Mouse (Mus musculus): ENCODE results near the gene Sec14l3.
"Not testable (repeated sequence)": the region's sequence is repeated elsewhere in the genome, so short reads cannot be mapped to it uniquely, and the experiment has no call there.

The Sec14l3 gene

DNA sequence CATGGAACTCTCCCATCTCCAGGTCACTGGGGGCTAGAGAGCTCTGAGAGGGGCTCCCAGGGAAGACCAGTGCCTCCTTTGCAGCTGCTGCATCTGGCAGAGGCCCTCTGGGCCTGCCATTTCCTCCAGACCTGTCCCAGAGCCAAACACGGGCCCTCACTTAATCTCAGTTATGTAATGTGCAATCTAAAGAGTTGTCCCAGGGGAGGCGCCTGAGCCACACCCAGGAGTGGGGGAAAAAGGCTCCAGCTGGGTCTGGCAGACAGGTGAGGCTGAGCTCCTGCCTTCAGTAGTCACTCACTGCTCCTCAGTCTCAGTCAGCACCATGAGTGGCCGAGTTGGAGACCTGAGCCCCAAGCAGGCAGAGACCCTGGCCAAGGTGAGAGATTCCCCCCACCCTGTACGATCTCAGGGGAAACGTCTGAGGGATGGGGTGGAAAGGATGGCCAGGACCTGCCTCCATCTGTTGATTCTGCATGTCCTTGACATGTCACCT, at the start of gene Sec14l3:
Gene Sec14l3, plus strand, starts transcription at position 215 of the 496 bp plus-strand sequence.
- DNase-seq (ENCODE audit: low spot score), result no peak

DNA sequence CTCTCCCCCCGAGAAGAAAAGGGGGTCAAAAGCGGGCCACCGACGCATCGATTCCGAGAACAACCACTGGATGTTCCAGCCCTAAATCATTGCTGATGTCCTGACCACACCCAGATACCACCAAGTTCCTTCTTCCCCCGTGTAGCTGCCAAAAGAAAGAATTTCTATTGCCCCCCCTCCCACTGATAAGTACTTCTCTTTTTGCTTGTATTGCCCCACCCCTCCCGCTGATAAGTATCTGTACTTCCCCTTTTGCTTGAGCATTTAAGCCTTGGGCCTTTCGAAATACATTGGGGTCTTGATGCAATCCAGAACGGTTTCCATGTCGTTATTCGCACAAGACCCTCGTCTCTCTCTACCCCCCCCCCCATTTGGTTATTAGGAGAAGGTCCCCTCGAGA, 48.8 kb upstream of the Sec14l3 start:
- DNase-seq (ENCODE audit: low spot score), result not testable (repeated sequence)

DNA sequence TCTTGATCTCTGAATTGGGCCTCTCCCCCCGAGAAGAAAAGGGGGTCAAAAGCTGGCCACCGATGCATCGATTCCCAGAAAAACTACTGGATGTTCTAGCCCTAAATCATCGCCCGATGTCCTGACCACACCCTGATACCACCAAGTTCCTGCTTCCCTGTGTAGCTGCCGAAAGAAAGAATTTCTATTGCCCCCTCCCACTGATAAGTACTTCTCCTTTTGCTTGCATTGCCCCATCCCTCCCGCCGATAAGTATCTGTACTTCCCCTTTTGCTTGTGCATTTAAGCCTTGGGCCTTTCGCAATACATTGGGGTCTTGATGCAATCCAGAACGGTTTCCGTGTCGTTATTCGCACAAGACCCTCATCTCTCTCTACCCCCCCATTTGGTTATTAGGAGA, 42.5 kb upstream of the Sec14l3 start:
- not testable (repeated sequence) for DNase-seq (ENCODE audit: low spot score)

DNA sequence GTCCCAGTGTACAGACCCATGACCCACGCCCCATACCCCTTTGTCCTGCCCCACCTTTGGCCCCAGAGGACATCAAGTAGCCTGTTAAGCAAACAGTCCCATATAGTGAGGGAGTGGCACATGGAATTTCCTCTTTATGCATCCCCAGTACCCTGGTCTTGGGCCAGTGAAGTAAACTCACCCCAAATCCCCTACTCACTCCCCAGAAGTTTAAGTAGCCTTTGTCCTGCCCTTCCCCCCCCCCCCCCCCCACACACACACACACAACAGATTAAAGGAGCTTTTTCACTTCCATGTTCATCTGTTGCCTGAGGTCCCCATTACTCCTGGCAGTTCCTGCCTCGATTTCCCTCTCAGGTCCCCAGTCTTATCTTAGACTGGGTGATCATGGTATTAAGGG, 41.3 kb upstream of the Sec14l3 start:
- DNase-seq (ENCODE audit: low spot score), result no peak

DNA sequence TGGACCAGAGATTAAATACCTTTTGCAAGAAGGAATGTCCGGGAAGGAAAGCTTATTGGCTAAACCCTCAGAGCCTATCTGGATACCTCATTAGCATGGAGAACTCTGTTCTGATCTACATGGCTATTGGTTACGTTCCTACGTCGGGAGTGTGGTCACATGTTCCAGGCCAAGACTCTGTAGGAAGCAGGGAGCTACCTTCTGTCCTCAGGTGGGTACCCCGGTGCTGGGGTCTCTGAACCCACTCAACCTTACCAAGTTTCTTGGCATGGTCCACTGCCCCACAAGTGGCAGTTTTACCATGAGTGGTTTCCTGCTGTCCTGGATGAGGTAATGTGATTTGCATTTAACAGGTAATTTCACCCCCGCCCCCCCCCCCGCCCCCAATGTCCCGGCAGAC, 37.6 kb upstream of the Sec14l3 start:
- no peak for DNase-seq (ENCODE audit: low spot score)

DNA sequence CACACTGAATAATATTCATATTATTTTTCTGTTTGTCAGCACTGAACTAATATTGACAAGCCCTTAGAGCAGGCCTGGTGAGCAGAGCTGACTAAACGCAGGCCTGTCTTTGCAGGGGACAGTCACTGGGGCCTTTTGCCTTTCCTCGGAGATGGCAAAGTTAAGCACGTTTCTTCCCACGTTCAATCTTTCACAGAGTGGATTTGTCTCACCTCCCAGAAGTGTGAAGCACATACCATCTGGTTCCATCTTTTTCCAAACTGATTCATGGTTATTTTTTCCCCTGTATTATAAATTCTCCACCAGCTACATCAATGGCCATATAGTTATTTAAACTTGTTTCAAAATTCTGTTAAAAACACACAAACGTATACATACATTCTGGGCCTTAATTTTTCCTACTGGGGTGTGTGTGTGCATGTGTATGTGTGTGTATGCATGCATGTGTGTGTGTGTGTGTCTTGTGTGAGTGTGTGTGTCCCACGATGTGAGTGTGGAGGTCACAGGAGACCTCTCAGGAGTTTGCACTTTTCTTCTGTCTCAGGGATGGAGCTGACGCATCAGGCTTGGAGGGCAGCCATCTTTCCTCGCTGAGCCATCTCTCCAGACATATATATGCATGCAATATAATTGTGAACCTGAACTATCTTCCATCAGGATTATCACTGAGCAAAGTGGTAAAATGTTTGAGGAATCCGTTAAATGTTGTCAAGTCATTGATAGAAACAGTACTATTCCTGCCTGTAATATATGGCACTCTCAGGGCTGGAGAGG, 36.9 kb upstream of the Sec14l3 start:
- peak; percentile 14 for DNase-seq (ENCODE audit: low spot score)

DNA sequence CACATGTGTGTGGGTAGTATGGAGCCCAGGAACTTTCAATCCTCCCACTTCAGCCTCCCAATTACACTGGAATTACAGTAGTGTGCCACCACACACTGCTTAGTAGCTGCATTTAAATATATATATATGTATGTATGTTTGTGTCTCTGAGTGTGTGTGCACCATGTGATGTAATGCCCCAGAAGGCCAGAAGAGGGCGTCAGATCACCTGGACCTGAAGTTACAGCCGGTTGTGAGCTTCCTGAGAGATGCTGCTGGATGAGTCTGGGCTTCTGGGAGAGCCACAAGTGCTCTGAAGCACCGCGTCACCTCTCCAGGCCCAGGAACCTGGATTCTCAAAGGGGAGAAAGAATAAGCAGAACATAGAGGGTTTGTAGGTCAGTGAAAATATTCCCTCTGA, 35.3 kb upstream of the Sec14l3 start:
- no peak for DNase-seq (ENCODE audit: low spot score)

DNA sequence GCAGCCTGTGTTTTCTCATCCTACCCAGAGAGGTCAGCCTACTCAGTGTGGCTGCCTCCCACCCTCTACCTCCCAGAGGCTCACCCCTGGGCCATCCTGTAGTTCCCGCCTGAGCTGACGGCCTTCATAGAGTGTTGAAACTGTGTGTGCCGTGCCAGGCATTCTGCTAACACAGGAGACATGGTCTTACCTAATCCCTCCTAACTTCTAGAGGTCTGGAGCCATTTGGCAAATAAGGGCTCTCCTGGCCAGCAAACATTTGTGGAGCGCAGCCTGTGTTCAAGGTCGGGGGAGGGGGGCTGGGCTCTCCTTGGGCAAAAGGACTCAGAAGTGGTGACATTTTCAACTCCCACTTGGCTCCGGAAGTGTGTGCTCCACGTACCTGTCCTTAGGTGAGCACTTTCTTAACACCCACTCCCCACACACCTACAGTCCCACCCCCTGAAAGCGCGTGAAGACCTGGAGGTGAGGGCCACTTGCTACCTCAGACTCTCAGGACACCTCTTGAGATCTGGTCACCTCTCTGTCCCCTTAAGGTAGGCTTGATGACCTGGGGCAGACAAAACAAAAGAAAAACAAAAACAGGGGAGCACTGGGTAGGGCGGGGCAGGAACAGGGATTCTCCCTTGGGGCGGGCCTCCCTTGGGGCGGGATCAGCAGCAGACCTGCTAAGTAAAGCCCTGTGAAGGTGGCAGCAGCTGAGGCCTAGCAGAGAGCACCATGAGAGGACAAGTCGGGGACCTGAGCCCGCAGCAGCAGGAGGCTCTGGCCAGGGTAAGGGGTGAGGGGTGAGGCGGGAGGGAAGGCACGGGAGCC, 33.3 kb upstream of the Sec14l3 start, which contains the start of gene Sec14l4:
Gene Sec14l4, plus strand, starts transcription at position 337 of the 816 bp plus-strand sequence.
- DNase-seq (ENCODE audit: low spot score), result no peak

DNA sequence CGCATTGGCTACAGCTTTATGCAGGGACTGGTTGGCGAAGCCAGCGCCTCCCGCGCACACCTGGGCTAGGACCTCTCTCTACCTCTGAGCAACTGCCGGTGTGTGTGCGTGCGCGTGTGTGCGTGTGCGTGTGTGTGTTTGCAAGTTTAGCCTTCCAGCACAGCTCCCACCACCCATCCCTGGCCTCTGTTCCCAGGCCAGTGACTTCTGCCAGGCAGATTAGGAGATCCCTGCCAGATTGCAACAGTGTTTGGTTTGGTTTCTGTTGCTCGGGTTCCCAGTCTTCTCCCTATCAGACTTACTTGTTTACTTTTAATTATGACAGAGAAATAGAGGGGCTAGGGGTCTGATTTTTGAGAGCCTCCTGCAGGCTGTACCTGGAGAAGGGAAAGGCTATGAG, 32.7 kb upstream of the Sec14l3 start:
- no peak for DNase-seq (ENCODE audit: low spot score)

DNA sequence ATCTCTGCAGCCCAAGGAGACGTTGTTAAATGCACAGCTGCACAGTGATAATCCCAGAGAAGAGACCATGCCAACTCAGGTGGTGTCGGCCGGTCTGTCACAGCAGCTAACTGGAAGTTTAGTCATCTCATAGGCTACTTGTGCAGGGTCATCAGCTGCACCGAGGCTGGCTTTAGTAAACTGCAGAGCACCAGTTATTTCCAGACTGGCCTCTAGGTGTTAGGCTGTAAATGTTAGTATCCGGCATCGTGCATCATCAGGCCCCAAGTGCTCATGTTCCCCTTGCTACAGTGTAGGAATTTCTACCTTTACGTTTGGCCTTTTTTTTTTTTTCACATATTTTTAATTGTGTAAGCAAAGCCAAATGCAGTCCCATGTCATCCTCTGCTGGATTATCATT, 31.2 kb upstream of the Sec14l3 start:
- no peak for DNase-seq (ENCODE audit: low spot score)

DNA sequence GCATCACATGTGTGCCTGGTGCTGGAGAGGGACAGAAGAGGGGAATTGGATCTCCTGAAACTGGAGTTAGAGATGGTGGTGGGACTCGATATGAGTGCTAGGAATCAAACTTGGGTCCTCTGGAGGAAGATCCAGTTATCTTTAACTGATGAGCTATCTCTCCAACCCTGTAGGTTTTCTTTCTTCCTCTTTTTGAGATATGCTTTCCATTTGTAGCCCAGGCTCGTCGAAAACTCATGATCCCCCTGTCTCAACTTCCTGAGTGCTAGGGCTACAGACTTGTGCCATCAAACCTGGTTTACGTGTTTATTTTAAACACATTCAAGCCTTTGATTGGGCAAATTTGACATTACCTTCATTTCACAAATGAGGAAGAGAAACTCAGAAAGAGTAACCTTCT, 30.5 kb upstream of the Sec14l3 start:
- no peak for DNase-seq (ENCODE audit: low spot score)

DNA sequence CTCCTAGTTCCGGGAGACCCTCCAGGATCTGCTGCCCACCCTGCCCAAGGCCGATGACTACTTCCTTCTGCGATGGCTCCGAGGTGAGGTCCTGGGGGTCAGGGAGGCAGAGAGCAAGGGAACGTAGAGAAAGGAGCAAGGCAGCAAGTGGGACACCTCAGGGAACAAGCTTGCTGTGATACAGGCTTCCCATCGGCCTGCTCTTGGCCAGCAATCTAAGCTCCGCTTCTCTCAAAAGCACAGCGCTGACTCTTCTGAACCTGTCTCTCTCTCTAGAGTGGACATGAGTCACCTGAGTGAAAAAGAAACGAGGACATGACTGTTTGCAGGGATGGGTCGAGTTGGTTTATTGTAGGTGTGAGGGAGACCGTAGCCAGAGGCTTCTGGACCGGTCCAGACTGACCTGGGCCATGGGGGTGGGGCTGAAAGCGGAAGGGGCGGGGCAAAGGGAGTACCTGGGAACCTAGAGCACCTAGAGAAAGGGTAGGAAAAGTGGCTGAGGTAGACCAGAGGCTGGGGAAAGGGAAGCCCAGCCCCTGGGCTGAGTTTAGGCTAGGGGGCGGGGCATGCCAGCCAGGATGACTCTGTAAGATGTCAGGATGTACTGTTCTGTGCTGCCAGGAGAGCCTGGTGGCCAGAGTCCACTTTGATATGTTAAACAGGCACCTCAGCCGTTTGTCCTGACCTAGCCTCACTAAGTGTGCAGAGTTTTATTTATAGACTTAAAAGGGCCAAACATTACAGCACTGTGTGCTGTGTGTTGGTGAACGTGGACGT, 29.3 kb upstream of the Sec14l3 start:
- no peak for DNase-seq (ENCODE audit: low spot score)

DNA sequence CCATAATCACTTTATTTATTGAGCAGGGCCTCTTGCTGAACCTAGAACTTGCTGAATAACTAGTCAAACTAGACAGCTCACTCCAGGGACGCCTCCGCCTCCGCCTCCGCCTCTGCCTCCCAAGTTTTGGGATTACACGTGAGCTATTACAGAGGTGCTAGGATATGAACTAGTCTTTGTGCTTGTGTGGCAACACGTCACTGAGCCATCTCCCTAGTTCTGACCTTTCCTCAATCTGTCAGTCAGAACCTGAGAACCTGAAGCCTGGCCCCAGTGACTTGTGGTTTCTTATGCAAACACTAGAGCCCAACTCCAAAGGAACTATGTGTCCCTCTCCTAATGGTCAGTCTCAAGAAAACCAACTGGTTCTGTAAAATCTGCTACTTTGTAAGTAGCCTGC, 28.7 kb upstream of the Sec14l3 start:
- no peak for DNase-seq (ENCODE audit: low spot score)

DNA sequence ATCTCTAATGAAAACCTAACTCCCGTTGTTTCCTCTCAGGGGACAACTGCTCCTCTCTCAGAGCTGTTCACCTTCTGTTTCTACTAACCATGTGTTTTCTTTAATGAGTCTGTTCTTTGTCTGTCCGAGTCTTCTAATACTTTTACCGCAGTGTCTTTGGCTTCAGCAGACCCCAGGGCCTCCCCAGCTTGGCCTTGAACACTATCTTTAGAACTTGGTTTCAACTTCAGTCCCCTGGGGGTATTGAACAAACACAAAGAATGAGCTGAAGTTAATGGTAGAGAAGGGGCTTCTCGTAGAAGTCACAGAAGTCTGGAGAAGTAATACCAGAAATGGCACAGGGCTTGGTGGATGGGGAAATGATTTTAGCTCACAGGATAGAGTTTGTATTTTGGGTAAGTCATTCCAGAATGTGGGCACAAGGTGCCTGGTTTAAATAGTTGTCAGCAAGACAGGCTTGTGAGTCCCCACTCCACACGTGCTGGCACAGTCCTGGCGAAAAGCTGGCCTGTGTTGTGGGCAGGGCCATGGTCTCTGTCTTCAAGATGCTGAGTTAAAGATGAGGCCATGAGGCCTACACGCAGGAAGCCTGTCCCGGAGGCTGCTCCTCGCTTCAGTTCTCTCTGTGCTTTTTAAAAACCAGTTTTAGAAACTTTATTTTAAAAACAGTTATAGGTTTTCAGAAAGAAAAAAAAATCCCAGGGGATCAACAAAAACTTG, 28.1 kb upstream of the Sec14l3 start:
- DNase-seq (ENCODE audit: low spot score), result no peak

DNA sequence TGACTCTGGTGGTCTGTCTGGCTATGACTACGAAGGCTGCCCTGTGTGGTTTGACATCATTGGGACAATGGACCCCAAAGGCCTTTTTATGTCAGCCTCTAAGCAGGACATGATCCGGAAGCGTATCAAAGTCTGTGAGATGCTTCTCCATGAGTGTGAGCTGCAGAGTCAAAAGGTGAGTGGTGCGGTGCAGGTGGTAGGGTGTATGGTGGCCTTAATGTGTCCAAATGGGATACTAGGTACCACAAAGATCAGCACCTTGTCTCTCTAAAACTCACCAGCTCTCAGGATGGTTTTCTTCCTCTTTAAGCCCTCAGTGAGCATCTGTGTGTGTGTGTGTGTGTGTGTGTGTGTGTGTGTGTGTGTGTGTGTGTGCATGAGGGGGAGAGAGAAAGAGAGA, 24.7 kb upstream of the Sec14l3 start:
- DNase-seq (ENCODE audit: low spot score), result no peak

DNA sequence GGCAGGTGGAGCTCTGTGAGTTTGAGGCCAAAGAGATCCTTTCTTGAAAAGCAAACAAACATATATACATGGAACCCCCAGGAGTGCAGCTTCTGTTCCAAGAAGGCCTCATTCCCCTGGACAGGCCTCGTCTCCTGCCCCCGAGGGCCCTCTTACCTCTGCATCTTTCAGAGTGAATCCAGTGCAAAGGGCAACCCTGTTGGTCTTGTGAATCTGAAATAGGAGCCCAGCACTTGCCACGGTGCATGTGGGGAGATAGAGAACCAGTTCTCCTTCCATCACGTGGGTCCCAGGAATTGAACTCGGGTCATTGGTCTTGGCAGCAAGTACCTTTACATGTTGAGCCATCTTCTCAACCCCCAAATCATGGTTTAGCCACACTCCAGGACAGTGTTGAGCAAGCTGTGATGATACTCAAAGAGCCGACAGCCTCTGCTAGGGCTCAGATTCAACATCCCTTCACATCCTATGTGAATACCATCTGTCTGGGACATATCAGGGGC, 23.5 kb upstream of the Sec14l3 start:
- no peak for DNase-seq (ENCODE audit: low spot score)

DNA sequence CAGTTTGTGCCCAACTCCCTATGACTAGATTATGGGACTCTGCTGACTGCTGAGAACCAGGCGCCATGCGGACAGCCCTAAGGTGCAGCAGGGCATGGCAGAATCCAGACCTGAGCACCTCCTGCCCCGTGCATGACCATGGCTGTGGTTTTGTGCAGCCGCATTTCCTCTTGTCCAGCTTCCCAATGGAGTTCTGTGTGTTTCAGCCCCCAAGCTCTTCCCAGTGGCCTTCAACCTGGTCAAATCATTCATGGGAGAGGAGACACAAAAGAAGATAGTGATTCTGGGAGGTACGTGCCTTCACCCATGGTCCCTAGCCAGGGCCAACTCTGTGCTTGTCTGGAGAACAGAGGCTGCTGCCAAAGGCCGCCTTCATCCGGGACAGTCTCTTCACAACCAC, 21.6 kb upstream of the Sec14l3 start:
- no peak for DNase-seq (ENCODE audit: low spot score)

DNA sequence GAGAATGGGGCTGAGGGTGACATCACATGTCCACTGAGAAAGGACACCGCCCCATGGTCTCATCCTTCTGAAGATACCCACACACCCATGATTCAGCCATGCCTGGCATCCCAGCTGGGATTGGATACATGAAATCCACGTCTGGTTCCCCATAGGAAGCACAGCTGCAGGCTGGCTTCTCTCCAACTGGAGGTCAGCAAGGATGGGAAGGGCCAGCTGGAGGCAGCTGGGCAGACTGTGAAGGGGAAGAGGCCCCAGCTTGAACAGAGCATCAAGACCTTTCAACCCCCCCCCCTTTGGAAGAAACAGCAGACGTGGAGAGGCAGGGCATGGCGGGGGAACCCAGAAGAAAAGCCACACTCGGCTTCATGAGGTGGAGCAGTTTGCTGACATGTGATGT, 18.1 kb upstream of the Sec14l3 start:
- DNase-seq (ENCODE audit: low spot score), result no peak

DNA sequence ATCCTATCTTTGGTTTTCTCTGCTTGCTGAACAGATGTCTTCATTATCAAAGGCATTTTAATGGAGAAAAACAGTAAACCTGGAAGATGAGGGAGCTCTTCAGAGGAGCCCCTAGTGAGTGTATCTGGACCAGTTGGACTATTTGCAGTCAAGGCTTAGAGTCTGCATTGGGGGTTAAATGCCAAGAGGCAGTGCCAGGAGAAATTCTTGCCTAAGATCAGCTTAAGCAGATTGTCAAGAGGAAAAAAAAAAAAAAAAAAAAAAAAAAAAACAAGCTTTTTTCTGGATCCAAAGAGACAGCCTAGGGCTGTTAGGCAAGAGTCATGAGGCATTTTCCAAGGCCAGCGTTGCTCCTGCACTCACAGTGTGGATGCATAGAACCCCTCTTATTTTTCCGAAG, 16.9 kb upstream of the Sec14l3 start:
- DNase-seq (ENCODE audit: low spot score), result no peak

DNA sequence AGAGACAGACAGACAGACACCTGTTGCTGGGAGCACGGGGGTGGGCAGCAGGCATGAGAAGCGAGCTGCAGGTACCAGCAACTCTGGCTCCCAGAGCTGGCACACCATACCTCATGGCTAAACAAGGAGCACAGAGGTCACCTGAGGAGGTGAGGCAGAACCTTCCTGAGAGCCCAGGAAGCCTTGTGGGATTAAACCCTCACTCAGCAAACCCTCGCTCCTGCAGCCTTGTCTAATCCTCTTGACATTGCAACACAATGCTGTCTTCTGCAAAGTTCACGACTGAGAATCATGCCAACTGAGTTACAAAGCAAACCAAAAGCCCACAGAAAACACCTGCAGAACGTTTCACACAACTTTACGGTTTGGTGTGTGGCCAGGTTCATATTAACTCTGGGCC, 16.2 kb upstream of the Sec14l3 start:
- no peak for DNase-seq (ENCODE audit: low spot score)

DNA sequence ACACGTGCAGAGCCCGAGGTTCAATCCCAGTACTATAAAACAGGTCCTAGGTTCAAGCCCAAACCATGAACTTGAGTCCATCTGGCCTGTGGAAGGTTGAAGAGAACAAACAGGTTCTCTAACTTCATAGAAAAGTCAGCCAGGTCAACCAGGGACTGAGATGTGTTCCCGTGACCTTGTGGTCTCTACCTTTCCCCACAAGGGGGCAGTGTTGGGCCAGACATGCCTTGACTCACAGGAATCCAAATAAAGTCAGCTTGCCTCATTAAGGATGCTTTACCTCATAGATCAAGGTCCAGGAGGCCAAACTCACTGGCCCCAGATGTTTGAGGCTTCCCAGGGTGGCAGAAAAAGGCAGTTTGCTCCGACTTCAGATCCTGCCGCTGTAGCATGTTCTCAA, 11.1 kb upstream of the Sec14l3 start:
- DNase-seq (ENCODE audit: low spot score), result peak; percentile 79

Measured in layer of hippocampus, adult 11-12 months (tissue).